Mouse (Mus musculus): ENCODE data around the gene Donson. TPM values are rescaled to one million over a fixed set of nuclear protein-coding genes. Genes with fewer than 3 reads are reported as not detected.
A peak's percentile ranks its signal among the peaks of the same experiment; 100 is the strongest.

Donson gene
- total and polyA plus RNA-seq, 3 experiments: 2.4 to 4.9 (median 3.9) TPM

- DNase-seq: no peak
- TF ChIP-seq POLR2A (IDR thresholded peaks at IDR 0.05; ENCODE audit: insufficient read depth, low read depth, low read length) (no peak), EP300 (IDR thresholded peaks at IDR 0.05; ENCODE audit: insufficient read depth, low read depth, low read length) (no peak), CTCF (IDR thresholded peaks at IDR 0.05) (no peak)
- H3K9ac ChIP-seq (ENCODE audit: low read depth, low read length): no peak overlapping the region
- no peaks in the 10 kb centered on the region for H3K79me2 ChIP-seq (replicated peaks; ENCODE audit: control insufficient read depth, insufficient read depth, low read length)
- 92% methylated on average over 1 of the region's 1 CpGs for WGBS
- no peaks in the 10 kb centered on the region for H3K27me3 ChIP-seq (ENCODE audit: control insufficient read depth, insufficient read depth, low read length)
- no peaks in the 10 kb centered on the region for H3K36me3 ChIP-seq (ENCODE audit: control insufficient read depth, insufficient read depth, low read length)
- H3K4me1 ChIP-seq (ENCODE audit: control insufficient read depth, insufficient read depth, low read length): no peaks in the 10 kb centered on the region; the same call in 1 of the 2 replicates
- no peak overlapping the region for H3K4me3 ChIP-seq
- no peak overlapping the region for H3K27ac ChIP-seq
- intact Hi-C loops (cut with DNase I): no loop called here
Measured at GRCm38 (mm10) chr16:91698995-91699394, 10.4 kb upstream of the Donson start.

- Histone ChIP-seq H3K27me3 (ENCODE audit: control insufficient read depth, insufficient read depth, low read length) (no peaks in the 10 kb centered on the region), H3K9ac (ENCODE audit: low read depth, low read length) (no peak overlapping the region), H3K79me2 (replicated peaks; ENCODE audit: control insufficient read depth, insufficient read depth, low read length) (no peaks in the 10 kb centered on the region), H3K27ac (no peak overlapping the region), H3K4me3 (0 out of 2 replicates have a peak overlapping the region, but pooled peaks have one; percentile 8), H3K36me3 (ENCODE audit: control insufficient read depth, insufficient read depth, low read length) (no peaks in the 10 kb centered on the region), H3K4me1 (ENCODE audit: control insufficient read depth, insufficient read depth, low read length) (no peaks in the 10 kb centered on the region; the same call in 1 of the 2 replicates)
- WGBS: 35% methylated on average over 8 of the region's 8 CpGs
- intact Hi-C loops (cut with DNase I): no loop called here
- no peak for DNase-seq
- no peak for TF ChIP-seq CTCF (IDR thresholded peaks at IDR 0.05)
- no peak for TF ChIP-seq POLR2A (IDR thresholded peaks at IDR 0.05; ENCODE audit: insufficient read depth, low read depth, low read length)
- TF ChIP-seq EP300 (IDR thresholded peaks at IDR 0.05; ENCODE audit: insufficient read depth, low read depth, low read length): no peak
Measured at GRCm38 (mm10) chr16:91695108-91695755, 6.7 kb upstream of the Donson start.

- Histone ChIP-seq H3K9ac (ENCODE audit: low read depth, low read length) (no peak overlapping the region), H3K79me2 (replicated peaks; ENCODE audit: control insufficient read depth, insufficient read depth, low read length) (no peaks in the 10 kb centered on the region), H3K4me3 (0 out of 2 replicates have a peak overlapping the region, but pooled peaks have one; percentile 8), H3K27me3 (ENCODE audit: control insufficient read depth, insufficient read depth, low read length) (no peaks in the 10 kb centered on the region), H3K4me1 (ENCODE audit: control insufficient read depth, insufficient read depth, low read length) (no peaks in the 10 kb centered on the region; the same call in none of the 2 replicates), H3K36me3 (ENCODE audit: control insufficient read depth, insufficient read depth, low read length) (no peaks in the 10 kb centered on the region), H3K27ac (no peak overlapping the region)
- TF ChIP-seq CTCF (IDR thresholded peaks at IDR 0.05) (peak; percentile 97), POLR2A (IDR thresholded peaks at IDR 0.05; ENCODE audit: insufficient read depth, low read depth, low read length) (no peak), EP300 (IDR thresholded peaks at IDR 0.05; ENCODE audit: insufficient read depth, low read depth, low read length) (peak; percentile 80)
- DNase-seq: peak; percentile 66 to 80
- intact Hi-C loops (cut with DNase I): loop anchor here (1.0 kb wide), 1 partner anchor 223 kb away; no protein-coding TSS in a partner anchor
- 28% methylated on average over 14 of the region's 14 CpGs for WGBS
Measured at GRCm38 (mm10) chr16:91694455-91695084, 6.0 kb upstream of the Donson start.

- H3K4me1 ChIP-seq (ENCODE audit: control insufficient read depth, insufficient read depth, low read length): peaks cover 1% of the 10 kb centered on the region
- no peaks in the 10 kb centered on the region for H3K36me3 ChIP-seq (ENCODE audit: control insufficient read depth, insufficient read depth, low read length)
- TF ChIP-seq CTCF (IDR thresholded peaks at IDR 0.05) (no peak), EP300 (IDR thresholded peaks at IDR 0.05; ENCODE audit: insufficient read depth, low read depth, low read length) (no peak)
- WGBS: 58% methylated on average over 7 of the region's 7 CpGs
- intact Hi-C loops (cut with DNase I): loop anchor here (2.0 to 5.0 kb wide), 2 partner anchors 39 to 42 kb away; partner anchors contain the start of genes Cryzl1, Gart, Itsn1 and Son
- H3K4me3 ChIP-seq: no peak overlapping the region
- H3K27me3 ChIP-seq (ENCODE audit: control insufficient read depth, insufficient read depth, low read length): no peaks in the 10 kb centered on the region
- DNase-seq: no peak
- no peak overlapping the region for H3K9ac ChIP-seq (ENCODE audit: low read depth, low read length)
- no peak overlapping the region for H3K27ac ChIP-seq
- H3K79me2 ChIP-seq (replicated peaks; ENCODE audit: control insufficient read depth, insufficient read depth, low read length): no peaks in the 10 kb centered on the region
Measured at GRCm38 (mm10) chr16:91689791-91690190, 1.2 kb upstream of the Donson start.

GRCm38 (mm10) chr16:91688023-91688618, 449 bp downstream of the Donson start:
- DNase-seq: no peak
- Histone ChIP-seq H3K36me3 (ENCODE audit: control insufficient read depth, insufficient read depth, low read length) (no peaks in the 10 kb centered on the region), H3K27me3 (ENCODE audit: control insufficient read depth, insufficient read depth, low read length) (no peaks in the 10 kb centered on the region), H3K27ac (peak overlapping the region; percentile 71), H3K4me1 (ENCODE audit: control insufficient read depth, insufficient read depth, low read length) (peaks cover 1% of the 10 kb centered on the region; the same call in 1 of the 2 replicates), H3K9ac (ENCODE audit: low read depth, low read length) (peak overlapping the region; percentile 92), H3K4me3 (peak overlapping the region; percentile 76), H3K79me2 (replicated peaks; ENCODE audit: control insufficient read depth, insufficient read depth, low read length) (no peaks in the 10 kb centered on the region)
- WGBS: 3% methylated on average over 51 of the region's 51 CpGs
- TF ChIP-seq POLR2A (IDR thresholded peaks at IDR 0.05; ENCODE audit: insufficient read depth, low read depth, low read length) (no peak), CTCF (IDR thresholded peaks at IDR 0.05) (no peak)
- intact Hi-C loops (cut with DNase I): loop anchor here (2.0 to 5.0 kb wide), 2 partner anchors 41 kb away; partner anchors contain the start of genes Cryzl1, Gart, Itsn1 and Son
